Mouse (Mus musculus) neural tube, embryonic 15.5 days (tissue): ENCODE results near the gene D930007J09Rik. TPM values are rescaled to one million over a fixed set of nuclear protein-coding genes. Genes with fewer than 3 reads are reported as not detected.

ENCODE experiments used
- ATAC-seq: fragments of 200-750 bp; cut with Nextera tagmentation; 2 replicates; pipeline ENCODE4 v1.8.0; 2017; ENCODE audit warnings: mild to moderate bottlenecking, moderate TSS enrichment, moderate library complexity; ENCODE audit not compliant: low FRiP score
- H3K27ac ChIP-seq: fragments of 300-500 bp; sonication (generic); replicated peaks from 2 replicates; pipeline ENCODE4 v1.5.1; 2015; ENCODE audit warnings: mild to moderate bottlenecking, inconsistent platforms
- H3K27me3 ChIP-seq: fragments of 300-500 bp; sonication (generic); replicated peaks from 2 replicates; pipeline ENCODE4 v1.6.1; 2015; ENCODE audit warnings: inconsistent platforms
- H3K36me3 ChIP-seq: fragments of 300-500 bp; sonication (generic); 2 replicates; pipeline ENCODE4 v1.6.1; 2015; ENCODE audit warnings: inconsistent platforms
- H3K4me1 ChIP-seq: fragments of 300-500 bp; sonication (generic); 2 replicates; pipeline ENCODE4 v1.6.1; 2015; ENCODE audit warnings: inconsistent platforms
- H3K4me2 ChIP-seq: fragments of 300-500 bp; sonication (generic); 2 replicates; pipeline ENCODE4 v1.6.1; 2015; ENCODE audit warnings: inconsistent platforms, mild to moderate bottlenecking, moderate library complexity
- H3K4me3 ChIP-seq: fragments of 300-500 bp; sonication (generic); replicated peaks from 2 replicates; pipeline ENCODE4 v1.5.1; 2015; ENCODE audit warnings: mild to moderate bottlenecking, inconsistent platforms
- H3K9ac ChIP-seq: fragments of 300-500 bp; sonication (generic); replicated peaks from 2 replicates; pipeline ENCODE4 v1.6.1; 2015; ENCODE audit warnings: mild to moderate bottlenecking, inconsistent platforms
- H3K9me3 ChIP-seq: fragments of 300-500 bp; sonication (generic); replicated peaks from 2 replicates; pipeline ENCODE4 v1.6.1; 2016; ENCODE audit warnings: inconsistent platforms
- WGBS: fragments of 180-500 bp; shearing (Covaris S2); methylation state at CpG from one replicate; pipeline ENCODE4 v1.1.7; 2015; ENCODE audit warnings: mixed read lengths; 5-methylcytosine and 5-hydroxymethylcytosine counted together
- polyA plus RNA-seq: library from polyadenylated mRNA; unstranded; fragments of >200 nt; fragmentation: Nextera tagmentation; extraction: Ambion mirVana; gene quantifications from 2 replicates; pipeline ENCODE4 v1.2.1, GENCODE M21; 2015

D930007J09Rik gene
- polyA plus RNA-seq: not detected in 2 replicates

DNA sequence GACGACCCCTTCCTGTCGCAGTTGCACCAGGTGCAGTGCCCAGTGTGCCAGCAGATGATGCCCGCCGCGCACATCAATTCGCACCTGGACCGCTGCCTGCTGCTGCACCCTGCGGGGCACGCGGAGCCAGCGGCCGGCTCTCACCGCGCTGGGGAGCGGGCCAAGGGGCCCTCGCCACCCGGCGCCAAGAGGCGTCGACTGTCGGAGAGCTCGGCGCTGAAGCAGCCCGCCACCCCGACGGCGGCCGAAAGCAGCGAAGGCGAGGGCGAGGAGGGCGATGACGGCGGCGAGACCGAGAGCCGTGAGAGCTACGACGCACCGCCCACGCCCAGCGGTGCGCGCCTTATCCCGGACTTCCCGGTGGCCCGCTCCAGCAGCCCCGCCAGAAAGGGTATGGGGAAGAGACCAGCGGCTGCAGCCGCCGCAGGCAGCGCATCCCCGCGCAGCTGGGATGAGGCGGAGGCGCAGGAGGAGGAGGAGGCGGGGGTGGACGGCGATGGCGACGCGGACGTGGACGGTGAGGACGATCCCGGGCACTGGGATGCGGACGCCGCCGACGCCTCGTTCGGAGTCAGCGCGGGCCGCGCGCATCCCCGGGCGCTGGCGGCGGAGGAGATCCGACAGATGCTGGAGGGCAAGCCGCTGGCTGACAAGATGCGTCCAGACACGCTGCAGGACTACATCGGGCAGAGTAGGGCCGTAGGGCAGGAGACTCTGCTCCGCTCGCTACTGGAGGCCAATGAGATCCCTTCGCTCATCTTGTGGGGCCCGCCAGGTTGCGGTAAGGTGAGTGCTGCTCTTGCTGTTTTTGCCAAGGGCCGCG is at the start of gene D930007J09Rik:
D930007J09Rik (minus strand) TSS at position 591 of the 823 bp plus-strand sequence.
- peak within 1 kb of the TSS; percentile 78 for H3K4me2 ChIP-seq
- no peaks in the 10 kb centered on the region for H3K27me3 ChIP-seq
- peak within 1 kb of the TSS; percentile 87 for H3K9ac ChIP-seq
- peaks cover 30% of the 10 kb centered on the region for H3K4me1 ChIP-seq
- H3K9me3 ChIP-seq: no peaks in the 10 kb centered on the region
- peaks cover 11% of the 10 kb centered on the region for H3K36me3 ChIP-seq
- H3K27ac ChIP-seq: peak within 1 kb of the TSS; percentile 88
- WGBS: under 1% methylated on average over 77 of the region's 95 CpGs
- peak within 1 kb of the TSS; percentile 69 for H3K4me3 ChIP-seq
- ATAC-seq: peak; percentile 15

DNA sequence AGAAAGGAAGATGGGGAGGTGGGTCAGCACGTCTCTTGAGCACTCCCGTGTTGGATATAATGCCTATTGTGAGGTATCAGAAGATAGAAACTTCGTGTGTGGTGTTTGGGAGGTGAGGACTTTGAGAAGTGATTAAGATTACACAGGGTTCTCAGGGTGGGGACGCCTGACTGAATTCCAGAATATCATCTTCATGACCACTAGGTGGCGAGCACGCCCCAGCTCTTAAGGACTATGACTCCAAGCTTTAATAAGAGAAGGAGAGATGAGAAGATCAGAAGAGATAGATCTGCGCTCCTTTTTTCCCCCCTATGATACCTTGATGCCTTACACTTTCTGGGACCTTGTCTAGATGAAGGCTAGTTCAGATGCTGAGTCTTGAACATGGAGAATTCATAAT is 49.3 kb upstream of the D930007J09Rik start:
- Histone ChIP-seq H3K9ac (no peak overlapping the region), H3K4me1 (0 out of 2 replicates have a peak, but pooled peaks cover 3% of the 10 kb centered on the region), H3K9me3 (no peaks in the 10 kb centered on the region), H3K4me2 (no peak overlapping the region), H3K4me3 (no peak overlapping the region), H3K27me3 (no peaks in the 10 kb centered on the region), H3K36me3 (no peaks in the 10 kb centered on the region), H3K27ac (no peak overlapping the region)
- 15% methylated on average over 7 of the region's 7 CpGs for WGBS
- ATAC-seq: peak; percentile 87

DNA sequence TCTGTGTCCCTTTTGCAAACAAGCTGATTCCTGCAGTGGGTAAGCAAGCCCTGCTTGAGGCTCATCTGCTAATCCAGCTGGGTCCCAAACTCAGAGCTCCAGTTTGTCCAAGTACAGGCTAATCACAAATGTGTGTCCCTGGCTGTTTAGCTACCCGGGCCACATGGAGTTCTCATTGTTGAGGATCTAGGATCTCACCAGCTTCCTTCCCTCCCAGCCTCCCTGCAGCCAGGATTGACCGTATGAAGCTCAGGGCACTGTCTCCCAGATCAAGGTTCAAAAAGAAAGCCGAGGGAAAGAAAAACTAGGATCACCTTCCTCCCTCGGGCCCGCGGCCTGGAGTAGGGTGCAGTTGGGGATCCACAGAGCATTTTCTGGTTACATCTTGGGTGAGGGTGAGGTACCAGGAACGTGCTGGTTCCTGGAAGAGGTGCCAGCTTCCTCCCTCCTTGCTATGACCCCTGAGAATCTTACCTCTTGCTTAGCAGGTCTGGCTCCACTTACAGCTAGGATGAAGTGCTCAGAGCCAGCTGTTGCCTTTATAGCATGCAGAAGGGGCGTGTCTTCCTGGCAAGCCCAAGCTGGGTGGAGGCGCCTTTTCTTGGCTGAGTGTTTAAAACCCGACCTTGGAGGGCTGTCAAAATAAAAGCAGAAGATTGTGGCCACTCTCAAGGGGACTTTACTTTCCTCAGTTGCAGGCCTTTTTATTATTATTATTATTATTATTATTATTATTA is 48.2 kb upstream of the D930007J09Rik start, which contains the start of gene Serpinb1a:
Serpinb1a (minus strand) TSS at position 518 of the 737 bp plus-strand sequence.
- Histone ChIP-seq H3K27me3 (no peaks in the 10 kb centered on the region), H3K4me2 (no peak within 1 kb of the TSS), H3K27ac (no peak within 1 kb of the TSS), H3K9ac (no peak within 1 kb of the TSS), H3K4me1 (0 out of 2 replicates have a peak, but pooled peaks cover 3% of the 10 kb centered on the region), H3K36me3 (no peaks in the 10 kb centered on the region), H3K9me3 (no peaks in the 10 kb centered on the region), H3K4me3 (no peak within 1 kb of the TSS)
- no peak for ATAC-seq
- 64% methylated on average over 10 of the region's 10 CpGs for WGBS

DNA sequence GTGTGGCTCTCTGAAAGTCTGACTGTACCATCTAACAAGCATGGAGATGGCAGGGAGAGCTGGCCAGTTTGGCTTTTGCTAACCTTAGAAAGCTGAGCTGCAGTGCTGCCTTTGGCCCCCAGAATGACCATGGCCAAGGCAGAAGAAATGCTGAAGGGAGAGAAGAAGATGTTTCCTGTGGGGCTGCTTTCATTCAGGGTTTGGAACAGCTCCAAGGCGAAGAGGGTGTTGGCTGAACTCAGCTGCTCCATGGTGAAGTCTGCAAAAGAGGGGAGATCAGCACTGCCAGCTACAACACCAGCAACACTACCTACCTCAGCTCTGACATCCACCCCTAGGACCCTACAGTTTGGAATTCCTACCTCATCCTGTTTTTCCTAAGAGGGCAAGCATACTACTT is 47.5 kb upstream of the D930007J09Rik start:
- Histone ChIP-seq H3K9ac (no peak overlapping the region), H3K4me1 (0 out of 2 replicates have a peak, but pooled peaks cover 3% of the 10 kb centered on the region), H3K4me3 (no peak overlapping the region), H3K27me3 (no peaks in the 10 kb centered on the region), H3K36me3 (no peaks in the 10 kb centered on the region), H3K4me2 (no peak overlapping the region), H3K27ac (no peak overlapping the region), H3K9me3 (no peaks in the 10 kb centered on the region)
- no peak for ATAC-seq
- WGBS: 70% methylated on average over 1 of the region's 1 CpGs

DNA sequence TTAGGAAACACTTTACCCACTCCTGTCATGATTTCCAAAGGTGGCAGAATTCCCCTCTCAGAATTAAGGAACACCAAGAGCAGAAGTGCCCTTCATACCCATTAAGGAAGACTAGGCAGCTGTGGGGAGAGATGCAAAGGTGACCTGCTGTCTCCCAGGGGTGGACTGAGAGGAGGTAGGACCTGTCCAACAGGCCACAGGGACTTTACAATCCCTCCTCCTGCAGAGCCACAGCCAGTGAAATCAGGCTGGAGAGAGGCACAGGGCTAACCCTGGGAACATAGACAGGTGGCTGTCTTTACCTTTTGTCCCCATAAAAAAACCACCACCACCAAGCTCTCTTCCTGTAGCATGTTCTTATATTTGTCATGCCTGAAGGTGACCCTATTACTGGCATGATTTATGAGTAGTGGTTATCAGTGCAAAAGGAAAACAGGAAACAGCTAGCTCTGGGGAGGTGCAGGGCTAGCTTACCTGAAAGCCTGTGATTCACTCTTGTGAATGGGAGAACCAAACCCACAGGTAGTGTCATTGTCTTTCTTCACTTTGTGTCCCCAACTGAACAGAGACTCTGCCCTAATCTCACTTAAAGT is 47.0 kb upstream of the D930007J09Rik start:
- Histone ChIP-seq H3K4me2 (no peak overlapping the region), H3K4me3 (no peak overlapping the region), H3K4me1 (0 out of 2 replicates have a peak, but pooled peaks cover 3% of the 10 kb centered on the region), H3K27ac (no peak overlapping the region), H3K9ac (no peak overlapping the region), H3K36me3 (no peaks in the 10 kb centered on the region), H3K9me3 (no peaks in the 10 kb centered on the region), H3K27me3 (no peaks in the 10 kb centered on the region)
- ATAC-seq: no peak

DNA sequence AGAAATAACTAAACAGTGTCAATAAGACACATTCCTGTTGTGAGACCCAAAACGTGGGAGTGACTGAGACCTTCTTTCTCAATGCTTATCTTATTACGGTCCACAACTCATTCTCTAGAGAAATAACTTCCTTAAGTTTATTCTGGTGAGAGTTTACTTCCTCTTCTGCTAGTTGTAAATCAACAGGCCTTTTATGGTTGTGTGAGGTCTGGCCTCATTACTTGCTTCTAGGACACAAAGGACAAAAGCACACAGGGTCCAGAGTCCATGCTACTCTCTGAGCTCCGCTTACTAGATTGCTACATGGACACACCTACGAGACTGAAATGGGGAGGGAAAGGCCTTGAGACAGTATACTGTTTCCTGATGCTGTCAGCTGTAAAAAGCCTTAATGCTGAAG is 46.4 kb upstream of the D930007J09Rik start:
- 32% methylated on average over 4 of the region's 4 CpGs for WGBS

DNA sequence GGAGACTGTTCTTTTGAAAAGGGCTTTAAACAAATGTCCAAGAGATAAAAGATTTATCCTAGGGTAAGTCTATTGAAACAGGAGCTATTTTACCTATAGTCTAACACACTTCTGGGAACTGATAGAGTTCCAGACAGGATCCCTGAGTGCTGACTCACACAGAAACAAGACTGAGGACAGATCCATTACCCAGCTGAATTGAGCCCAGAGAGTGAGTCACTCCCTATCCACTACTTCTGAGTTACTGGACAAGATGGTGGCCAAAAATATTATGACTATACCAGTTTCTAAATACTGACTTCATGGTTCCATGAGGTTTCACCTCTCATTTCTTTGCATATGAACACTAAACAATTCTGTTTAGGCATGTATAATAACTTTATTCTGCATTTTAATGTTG is 43.6 kb upstream of the D930007J09Rik start:
- Histone ChIP-seq H3K9me3 (no peaks in the 10 kb centered on the region), H3K36me3 (no peaks in the 10 kb centered on the region), H3K9ac (no peak overlapping the region), H3K4me3 (no peak overlapping the region), H3K27ac (no peak overlapping the region), H3K4me2 (no peak overlapping the region), H3K4me1 (0 out of 2 replicates have a peak, but pooled peaks cover 3% of the 10 kb centered on the region), H3K27me3 (no peaks in the 10 kb centered on the region)
- no peak for ATAC-seq

More for the DNA sequence above, 46.4 kb upstream of the D930007J09Rik start:
- no peak overlapping the region for H3K9ac ChIP-seq
- H3K4me3 ChIP-seq: no peak overlapping the region
- H3K4me1 ChIP-seq: 0 out of 2 replicates have a peak, but pooled peaks cover 3% of the 10 kb centered on the region
- H3K36me3 ChIP-seq: no peaks in the 10 kb centered on the region
- no peak for ATAC-seq
- H3K27me3 ChIP-seq: no peaks in the 10 kb centered on the region
- H3K9me3 ChIP-seq: no peaks in the 10 kb centered on the region
- no peak overlapping the region for H3K4me2 ChIP-seq
- no peak overlapping the region for H3K27ac ChIP-seq

DNA sequence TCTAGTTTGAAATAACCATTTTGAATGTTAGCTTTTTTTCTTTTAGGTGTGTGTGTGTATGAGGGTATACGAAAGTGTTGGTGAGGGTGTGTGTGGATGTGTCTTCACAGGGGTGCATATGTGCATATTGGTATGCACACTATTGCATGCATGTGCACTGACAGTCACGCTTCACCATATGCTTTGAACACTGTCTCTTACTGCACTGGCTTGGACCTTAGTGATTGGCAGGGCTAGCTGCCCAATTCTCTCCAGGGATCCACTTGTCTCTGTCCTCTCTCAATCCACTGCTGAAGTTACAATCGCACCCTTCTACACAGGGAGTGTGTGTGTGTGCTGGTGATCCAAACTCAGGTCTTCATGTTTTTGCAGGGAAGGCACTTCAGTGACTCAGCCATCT is 38.7 kb upstream of the D930007J09Rik start:
- no peaks in the 10 kb centered on the region for H3K9me3 ChIP-seq
- no peaks in the 10 kb centered on the region for H3K36me3 ChIP-seq
- no peaks in the 10 kb centered on the region for H3K27me3 ChIP-seq
- H3K4me2 ChIP-seq: no peak overlapping the region
- WGBS: 84% methylated on average over 3 of the region's 3 CpGs
- no peak for ATAC-seq
- no peak overlapping the region for H3K4me3 ChIP-seq
- H3K27ac ChIP-seq: no peak overlapping the region
- H3K4me1 ChIP-seq: no peaks in the 10 kb centered on the region
- no peak overlapping the region for H3K9ac ChIP-seq

DNA sequence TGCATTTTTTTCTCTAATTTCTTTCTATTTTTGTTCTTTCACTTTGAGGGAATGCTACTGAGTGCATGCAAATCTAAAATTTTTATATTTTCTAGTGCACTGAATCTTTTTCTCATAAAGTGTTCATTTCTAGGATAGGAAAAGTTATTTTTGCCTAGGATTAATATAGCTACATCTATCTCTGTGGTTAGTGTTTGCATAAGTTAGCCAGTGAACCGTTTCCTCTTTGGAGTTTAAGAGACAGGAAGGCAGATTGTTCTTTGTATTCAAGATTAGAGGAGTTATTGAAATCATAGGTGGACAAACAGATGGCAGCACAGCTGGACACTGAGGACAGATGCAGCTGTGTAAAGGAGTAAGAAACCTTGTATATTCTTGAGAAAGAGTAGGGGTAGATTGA is 36.7 kb upstream of the D930007J09Rik start:
- Histone ChIP-seq H3K9ac (no peak overlapping the region), H3K4me3 (no peak overlapping the region), H3K27me3 (no peaks in the 10 kb centered on the region), H3K36me3 (no peaks in the 10 kb centered on the region), H3K4me1 (no peaks in the 10 kb centered on the region), H3K27ac (no peak overlapping the region), H3K4me2 (no peak overlapping the region), H3K9me3 (no peaks in the 10 kb centered on the region)
- ATAC-seq: no peak
- WGBS: 53% methylated on average over 1 of the region's 1 CpGs

DNA sequence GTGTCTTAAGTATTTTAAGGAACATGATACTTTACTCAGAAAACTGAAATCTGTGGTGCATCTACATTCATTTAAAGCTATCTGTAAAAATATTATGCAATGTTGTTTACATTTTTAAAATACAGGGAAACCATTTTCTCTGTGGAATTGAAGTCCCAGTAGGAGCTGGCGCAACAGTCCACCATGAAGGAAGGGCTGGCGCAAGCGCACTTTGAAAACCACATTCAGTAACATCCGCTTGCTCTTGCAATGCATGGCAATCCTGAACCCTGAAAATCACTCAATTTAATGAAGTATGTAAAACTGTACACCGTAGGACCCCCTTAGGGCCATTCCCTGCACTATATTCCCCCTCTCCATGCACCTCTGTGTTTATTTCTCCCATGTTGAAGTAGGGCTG is 31.9 kb upstream of the D930007J09Rik start:
- Histone ChIP-seq H3K27ac (no peak overlapping the region), H3K9me3 (no peaks in the 10 kb centered on the region), H3K9ac (no peak overlapping the region), H3K36me3 (no peaks in the 10 kb centered on the region), H3K4me3 (no peak overlapping the region), H3K4me1 (0 out of 2 replicates have a peak, but pooled peaks cover 4% of the 10 kb centered on the region), H3K4me2 (no peak overlapping the region), H3K27me3 (no peaks in the 10 kb centered on the region)
- WGBS: 94% methylated on average over 5 of the region's 5 CpGs
- ATAC-seq: no peak

DNA sequence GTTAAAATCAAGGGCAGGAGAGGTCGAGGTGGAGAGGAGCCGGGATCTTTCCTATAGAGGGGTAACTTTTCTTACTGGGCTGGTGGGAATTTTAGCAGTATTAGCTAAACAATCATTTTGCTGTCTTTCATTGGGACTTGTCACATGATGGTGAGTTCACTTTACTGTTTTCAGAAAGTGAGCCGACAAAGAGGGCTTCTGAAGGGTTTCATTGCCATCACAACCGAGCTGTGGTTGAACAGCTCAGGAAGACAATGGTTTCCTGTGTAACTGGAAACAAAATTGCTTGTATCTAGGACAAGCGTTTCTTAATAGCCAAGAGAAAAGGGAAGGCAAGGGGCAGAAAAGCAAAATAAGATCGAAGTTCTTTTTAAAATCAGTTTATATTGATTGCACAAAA is 30.6 kb upstream of the D930007J09Rik start:
- no peaks in the 10 kb centered on the region for H3K9me3 ChIP-seq
- WGBS: 75% methylated on average over 6 of the region's 6 CpGs
- no peak for ATAC-seq
- no peak overlapping the region for H3K9ac ChIP-seq
- H3K27ac ChIP-seq: no peak overlapping the region
- no peaks in the 10 kb centered on the region for H3K27me3 ChIP-seq
- H3K4me2 ChIP-seq: no peak overlapping the region
- 0 out of 2 replicates have a peak, but pooled peaks cover 4% of the 10 kb centered on the region for H3K4me1 ChIP-seq
- H3K36me3 ChIP-seq: no peaks in the 10 kb centered on the region
- H3K4me3 ChIP-seq: no peak overlapping the region
